Mouse (Mus musculus) gastrocnemius, adult 2 months (tissue): ENCODE data around the gene Itgb2. TPM values are rescaled to one million over a fixed set of nuclear protein-coding genes. Genes with fewer than 3 reads are reported as not detected.

Experiments used
- DNase-seq: peaks from one replicate; pipeline ENCODE4 v3.0.0; 2022
- H3K27ac ChIP-seq: fragments of 200-600 bp; 2 replicates; pipeline ENCODE4 v1.8.1; 2022; ENCODE audit warnings: mild to moderate bottlenecking
- H3K4me3 ChIP-seq: fragments of 200-600 bp; 2 replicates; pipeline ENCODE4 v1.8.1; 2022; ENCODE audit warnings: mild to moderate bottlenecking, moderate library complexity
- CTCF ChIP-seq: fragments of 200-600 bp; IDR thresholded peaks from 2 replicates; pipeline ENCODE4 v1.8.1; 2022; ENCODE audit warnings: antibody characterized with exemption, mild to moderate bottlenecking, moderate library complexity
- intact Hi-C: fragments of 180-260 bp; cut with DNase I; formaldehyde crosslinking; loops from one replicate; pipeline ENCODE4 v1.15.1; 2025
- total RNA-seq, 2 experiments: library from RNA; stranded (reverse); gene quantifications; 2 replicates each; pipeline ENCODE4 v1.2.3; 2021

Gene Itgb2
- total RNA-seq, 2 experiments from 2014 or later: 0.92 to 1.8 TPM

GRCm38 (mm10) chr10:77607441-77607840 lies 77.4 kb downstream of the Itgb2 start:
- no peak for DNase-seq
- intact Hi-C loops: no loop called here
- TF ChIP-seq CTCF: no peak
- peak overlapping the region; percentile 79 for H3K4me3 ChIP-seq
- H3K27ac ChIP-seq: peak overlapping the region; percentile 99

- intact Hi-C loops: no loop called here
- H3K4me3 ChIP-seq: no peak overlapping the region
- DNase-seq: no peak
- peak overlapping the region; percentile 99 for H3K27ac ChIP-seq
- no peak for TF ChIP-seq CTCF
Measured at GRCm38 (mm10) chr10:77608589-77608988, 78.5 kb downstream of the Itgb2 start.

GRCm38 (mm10) chr10:77610221-77610961 lies 80.3 kb downstream of the Itgb2 start:
- TF ChIP-seq CTCF: no peak
- H3K4me3 ChIP-seq: no peak overlapping the region
- DNase-seq: no peak
- H3K27ac ChIP-seq: peak overlapping the region; percentile 2; the same call in 1 of the 2 replicates
- intact Hi-C loops: no loop called here

GRCm38 (mm10) chr10:77613409-77613808 lies 83.4 kb downstream of the Itgb2 start:
- intact Hi-C loops: no loop called here

More at GRCm38 (mm10) chr10:77613409-77613808, 83.4 kb downstream of the Itgb2 start:
- H3K4me3 ChIP-seq: peak overlapping the region; percentile 46
- TF ChIP-seq CTCF: no peak
- H3K27ac ChIP-seq: peak overlapping the region; percentile 90
- peak; percentile 66 for DNase-seq

Other genes with a start within 250 kb of the Itgb2 start
- 1 to 10 TPM; 6.6 to 8.9 TPM for gene Adarb1, start 112.0 kb upstream of the Itgb2 start, total RNA-seq
- 1 to 10 TPM; 5.4 to 8.4 TPM for gene Fam207a, start 14.5 kb upstream of the Itgb2 start, total RNA-seq
- gene Pttg1ip, start 51.5 kb downstream of the Itgb2 start, total RNA-seq: 10 to 100 TPM; 30.5 to 36.5 TPM
- gene Sumo3, start 75.8 kb downstream of the Itgb2 start, total RNA-seq: 10 to 100 TPM; 43.5 to 44.5 TPM
- gene Gm49325, start 75.9 kb downstream of the Itgb2 start, total RNA-seq: 1 to 10 TPM; 8.4 to 8.6 TPM
- gene Ube2g2, start 92.0 kb downstream of the Itgb2 start, total RNA-seq: 10 to 100 TPM; 95.4 to 100.0 TPM
- not detected for gene Tspear, start 156.3 kb downstream of the Itgb2 start, total RNA-seq
- not detected for gene Gm19402, start 160.5 kb downstream of the Itgb2 start, total RNA-seq
- not detected for gene Gm9508, start 167.0 kb downstream of the Itgb2 start, total RNA-seq
- gene Gm10272, start 176.4 kb downstream of the Itgb2 start, total RNA-seq: not detected
- gene Gm10024, start 181.2 kb downstream of the Itgb2 start, total RNA-seq: not detected
- not detected for gene Gm10142, start 185.6 kb downstream of the Itgb2 start, total RNA-seq
- gene Krtap12-1, start 190.3 kb downstream of the Itgb2 start, total RNA-seq: not detected
- gene Gm10100, start 196.2 kb downstream of the Itgb2 start, total RNA-seq: not detected
- gene Gm18596, start 212.4 kb downstream of the Itgb2 start, total RNA-seq: not detected
- not detected for gene Gm9736, start 221.1 kb downstream of the Itgb2 start, total RNA-seq
- not detected for gene Gm3233, start 229.4 kb downstream of the Itgb2 start, total RNA-seq
- not detected for gene Gm3238, start 241.1 kb downstream of the Itgb2 start, total RNA-seq
- not detected for gene Gm7138, start 246.7 kb downstream of the Itgb2 start, total RNA-seq